Mouse (Mus musculus) urinary bladder, postnatal 25 days (tissue): ENCODE data around the gene Sox6.

ENCODE experiments used
- DNase-seq: peaks from one replicate; pipeline ENCODE4 v3.0.0; 2022; ENCODE audit warnings: low spot score

Gene Sox6

DNA sequence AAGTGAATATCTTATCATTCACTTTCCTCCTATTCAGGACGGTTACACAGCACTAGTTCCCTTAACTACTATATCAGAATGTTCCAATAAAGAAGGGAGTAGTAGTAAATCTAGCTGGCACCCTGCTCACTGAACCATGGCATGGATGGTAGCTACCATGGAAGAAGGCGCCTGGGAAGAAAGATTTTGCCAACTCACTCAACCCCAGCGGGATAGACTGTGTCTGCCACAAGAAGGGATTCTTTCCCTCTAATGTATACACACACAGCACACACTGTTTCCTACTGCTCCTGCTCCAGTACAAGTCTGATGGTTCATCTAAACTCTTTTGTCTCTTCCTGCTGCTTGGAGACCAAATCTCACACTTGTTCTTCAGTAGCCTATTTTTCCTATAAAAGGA lies 147.1 kb downstream of the Sox6 start:
- no peak for DNase-seq

DNA sequence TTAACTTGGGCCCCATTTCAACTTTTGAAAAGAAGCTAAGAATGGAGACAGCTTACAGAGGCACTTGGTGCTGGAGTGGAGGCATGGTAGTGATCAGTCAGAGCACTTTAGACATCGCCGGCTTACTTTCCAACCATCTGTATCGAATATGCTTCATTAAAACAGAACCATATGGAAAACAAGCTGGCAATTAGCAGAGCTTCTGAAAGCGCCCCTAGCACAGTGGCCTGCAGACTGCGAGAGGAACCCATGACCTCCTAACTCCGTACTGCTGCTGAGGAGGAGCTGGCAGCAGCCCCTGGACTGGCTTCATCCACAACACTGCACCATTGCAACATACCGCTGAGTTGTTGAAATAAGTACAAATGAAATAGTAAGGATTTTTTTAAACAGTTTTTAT lies 148.7 kb downstream of the Sox6 start:
- no peak for DNase-seq

DNA sequence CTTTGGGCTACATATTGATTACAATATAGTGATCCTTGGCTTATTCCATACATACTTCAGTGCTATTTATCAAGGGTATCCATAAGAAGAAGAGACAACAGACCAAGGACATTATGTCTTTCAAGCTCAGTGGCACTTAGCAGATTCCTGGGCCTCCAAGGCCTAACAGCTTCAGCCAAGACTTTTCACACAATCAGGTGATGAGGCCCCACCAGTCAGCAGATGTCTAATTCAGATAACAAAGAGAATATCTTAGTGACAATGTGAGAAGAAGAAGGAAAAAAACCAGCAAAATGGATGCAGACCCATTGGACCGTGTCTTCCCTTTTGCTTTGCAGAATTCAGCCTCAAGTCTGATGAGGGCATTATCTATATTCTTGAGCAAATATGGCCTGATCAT lies 150.0 kb downstream of the Sox6 start:
- DNase-seq = no peak

DNA sequence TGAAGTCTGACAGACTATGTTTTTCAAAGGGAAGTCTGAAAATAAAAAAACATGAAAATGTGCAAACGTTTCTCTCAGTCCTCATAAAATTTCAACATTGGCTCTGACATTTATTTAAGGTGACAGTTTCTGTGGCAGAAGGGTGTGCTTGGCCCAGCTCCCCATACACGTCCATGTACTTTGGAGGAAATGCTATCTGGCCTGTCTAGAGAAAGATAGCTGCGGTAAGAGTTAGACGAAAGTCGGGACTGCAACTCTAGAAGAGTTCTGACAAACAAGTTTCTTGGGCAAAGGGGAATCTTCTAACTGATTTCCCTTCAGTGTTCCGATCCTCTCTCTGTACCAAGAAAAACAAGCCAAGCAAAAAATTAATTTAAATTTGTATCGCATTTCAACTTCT lies 150.5 kb downstream of the Sox6 start:
- no peak for DNase-seq

DNA sequence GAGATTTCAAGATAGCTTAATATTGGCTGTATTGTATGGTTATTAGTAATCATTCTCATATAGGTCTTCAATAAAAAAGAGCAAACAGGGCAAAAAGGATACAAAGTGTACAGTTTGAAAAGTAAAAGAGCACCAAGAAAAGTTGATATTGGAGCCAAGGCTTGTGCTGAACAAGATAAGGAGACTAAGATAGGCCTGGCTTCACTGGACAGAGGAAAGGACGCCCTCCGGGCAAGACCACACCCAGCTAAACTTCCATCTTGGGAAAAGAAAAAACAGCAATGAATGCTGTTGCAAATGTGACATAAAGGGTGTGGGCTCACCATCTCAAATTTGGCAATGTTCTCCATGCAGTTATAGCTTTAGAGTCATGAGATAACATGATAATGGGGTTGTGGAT lies 165.7 kb downstream of the Sox6 start:
- no peak for DNase-seq

DNA sequence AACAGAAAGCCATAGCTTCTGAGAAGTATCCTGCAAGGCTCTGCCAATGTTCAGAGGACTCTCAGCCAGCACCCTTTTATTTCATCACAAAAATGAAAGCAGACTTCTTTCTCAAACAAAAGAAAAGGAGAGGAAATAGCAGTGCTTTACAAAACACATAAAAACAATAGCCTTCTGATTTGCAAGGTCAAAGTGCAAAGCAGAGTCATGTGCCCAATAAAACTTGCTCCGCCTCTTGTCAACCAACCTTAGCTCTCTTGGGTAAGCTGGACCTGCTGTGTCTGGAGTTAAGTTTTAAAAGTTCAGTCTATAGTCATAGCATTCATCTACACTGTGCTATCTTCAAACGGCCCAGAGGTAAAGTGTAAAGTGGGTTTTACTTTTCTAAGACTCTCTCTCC lies 170.1 kb downstream of the Sox6 start:
- no peak for DNase-seq

DNA sequence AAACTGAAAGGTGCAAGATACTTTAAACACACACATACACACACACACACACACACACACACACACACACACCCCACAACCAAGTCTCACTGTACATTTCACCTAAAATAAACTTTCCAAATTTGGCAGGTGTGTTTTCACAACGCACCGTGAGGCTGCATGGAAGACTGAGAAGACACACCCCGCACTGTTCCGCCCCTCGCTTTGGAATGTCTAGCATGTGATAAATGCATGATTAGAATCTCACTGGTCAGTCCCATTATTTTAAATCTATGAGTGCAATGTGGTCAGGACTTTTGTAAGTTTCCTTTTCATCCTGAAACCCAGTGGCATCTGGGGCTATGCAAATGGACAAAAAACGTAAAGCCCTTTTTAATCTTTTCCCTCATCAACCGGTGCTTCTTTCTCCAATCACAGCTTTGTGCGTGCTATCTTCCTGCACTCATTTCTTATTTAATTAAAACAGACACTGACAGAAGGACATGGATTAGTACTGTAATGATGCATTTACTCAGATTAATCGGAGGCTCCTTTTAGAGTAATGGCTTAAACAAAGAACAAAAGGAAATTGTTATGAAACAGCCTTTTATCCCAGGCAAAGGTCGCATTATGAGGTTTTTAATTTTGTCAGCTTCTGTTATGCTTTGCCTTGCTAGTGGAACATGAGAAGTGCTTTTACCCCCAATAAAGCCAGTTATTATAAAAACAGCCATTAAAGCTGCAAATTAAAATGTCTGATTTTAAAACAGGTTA lies 170.9 kb downstream of the Sox6 start:
- DNase-seq = no peak

DNA sequence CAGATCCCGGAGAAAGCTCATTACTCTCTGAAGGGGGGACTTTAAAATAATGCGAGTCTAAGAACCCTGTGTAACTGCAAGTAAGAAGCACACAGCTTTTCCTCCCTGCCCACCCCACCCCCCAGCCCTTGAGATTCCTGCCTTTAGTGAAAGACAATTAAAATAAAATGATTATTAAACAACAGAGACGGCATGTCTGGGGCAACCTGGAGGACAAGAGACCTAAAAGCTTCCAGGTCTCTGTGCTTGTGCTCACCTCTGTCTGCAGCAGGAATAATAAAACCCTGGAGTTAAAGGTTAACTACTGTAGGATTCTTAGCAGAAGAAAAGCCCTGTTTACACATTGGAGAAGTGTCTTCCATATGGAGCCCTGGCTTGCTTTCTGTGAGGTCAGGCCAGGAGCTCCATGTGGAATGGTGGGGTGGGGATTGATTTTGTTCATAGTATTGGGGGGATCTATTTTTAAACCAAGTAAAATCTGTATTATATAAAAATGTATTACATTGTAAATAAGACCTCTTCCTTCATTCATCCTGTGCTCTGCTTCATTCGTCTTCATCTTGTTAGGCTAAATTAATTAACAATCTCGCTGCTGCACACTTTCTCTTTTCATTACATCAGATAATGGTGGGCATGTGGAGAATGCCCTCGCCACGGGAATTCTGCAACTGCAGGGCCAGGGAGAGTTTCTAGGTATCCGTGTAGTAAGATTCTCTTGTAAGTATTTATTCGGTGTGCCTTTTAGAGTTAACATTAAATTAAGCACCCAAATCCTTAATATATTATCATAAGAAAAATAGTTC lies 171.7 kb downstream of the Sox6 start:
- no peak for DNase-seq

DNA sequence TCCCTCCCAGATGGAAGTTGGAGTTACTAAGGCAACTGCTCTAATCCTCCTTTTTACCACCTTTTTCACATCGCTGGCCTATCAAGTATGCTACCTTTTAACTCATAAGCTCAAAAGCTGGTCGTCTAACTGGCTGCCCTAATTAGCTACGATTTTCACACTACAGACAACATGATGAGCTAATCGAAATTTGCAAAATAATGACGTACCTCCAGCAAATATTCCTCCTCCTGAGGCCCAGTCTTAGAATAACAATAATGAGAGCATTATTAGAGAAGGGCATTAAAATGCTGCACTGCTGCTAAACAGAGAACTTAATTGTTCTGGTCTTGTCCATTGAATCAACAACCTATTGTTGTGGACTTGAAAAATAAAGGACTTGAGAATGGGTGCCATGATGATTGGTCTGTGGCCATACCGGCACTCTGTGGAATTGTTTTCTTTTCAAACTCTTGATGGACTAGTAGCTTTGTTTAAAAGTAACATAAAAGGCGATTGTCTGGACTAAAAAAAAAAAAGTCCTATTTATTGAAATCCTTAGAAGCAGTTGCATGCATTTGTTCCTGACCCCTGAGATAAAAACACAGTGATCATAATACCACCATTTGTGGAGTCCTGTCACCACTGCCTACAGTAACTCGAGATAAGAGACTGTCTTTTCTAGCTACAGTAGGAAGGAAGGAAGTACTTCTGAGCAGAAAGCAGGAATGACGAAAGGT lies 172.5 kb downstream of the Sox6 start:
- no peak for DNase-seq

DNA sequence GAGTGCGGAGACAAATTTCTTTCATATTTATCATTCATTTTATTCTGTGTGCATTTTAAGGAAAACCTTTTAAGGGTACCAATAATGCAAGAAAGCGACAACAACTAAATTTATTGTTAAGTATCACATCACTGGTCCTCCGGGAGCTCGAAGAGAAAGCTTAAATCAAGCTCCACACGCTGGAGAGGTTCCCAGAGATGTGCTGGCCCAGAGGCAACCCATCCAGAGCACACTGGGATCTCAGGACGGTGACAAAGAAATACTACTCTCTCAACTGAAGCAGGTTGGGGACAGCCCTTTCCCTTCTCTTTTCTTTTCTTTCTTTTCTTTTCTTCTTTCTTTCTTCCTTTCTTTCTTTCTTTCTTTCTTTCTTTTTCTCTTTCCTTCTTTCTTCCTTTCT lies 173.4 kb downstream of the Sox6 start:
- DNase-seq = no peak

DNA sequence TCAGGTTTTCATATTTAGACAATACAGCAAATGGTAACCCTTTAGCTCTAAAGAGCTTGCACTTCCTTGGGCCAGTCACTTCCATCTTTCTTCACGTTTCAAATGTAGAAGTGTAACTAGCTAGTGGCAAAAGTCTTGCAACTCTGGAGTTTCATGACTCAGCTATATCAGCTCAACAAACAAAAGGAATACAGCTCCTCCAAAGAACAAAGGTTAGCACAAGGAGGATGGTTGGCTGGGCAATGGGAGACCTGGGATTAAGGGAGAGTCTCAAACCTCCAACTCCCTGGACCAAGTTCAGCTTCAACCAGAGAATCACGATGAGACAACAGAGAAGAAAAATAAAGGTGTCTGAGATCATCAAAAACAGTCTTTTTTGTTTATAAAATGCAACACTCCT lies 174.2 kb downstream of the Sox6 start:
- DNase-seq = no peak

DNA sequence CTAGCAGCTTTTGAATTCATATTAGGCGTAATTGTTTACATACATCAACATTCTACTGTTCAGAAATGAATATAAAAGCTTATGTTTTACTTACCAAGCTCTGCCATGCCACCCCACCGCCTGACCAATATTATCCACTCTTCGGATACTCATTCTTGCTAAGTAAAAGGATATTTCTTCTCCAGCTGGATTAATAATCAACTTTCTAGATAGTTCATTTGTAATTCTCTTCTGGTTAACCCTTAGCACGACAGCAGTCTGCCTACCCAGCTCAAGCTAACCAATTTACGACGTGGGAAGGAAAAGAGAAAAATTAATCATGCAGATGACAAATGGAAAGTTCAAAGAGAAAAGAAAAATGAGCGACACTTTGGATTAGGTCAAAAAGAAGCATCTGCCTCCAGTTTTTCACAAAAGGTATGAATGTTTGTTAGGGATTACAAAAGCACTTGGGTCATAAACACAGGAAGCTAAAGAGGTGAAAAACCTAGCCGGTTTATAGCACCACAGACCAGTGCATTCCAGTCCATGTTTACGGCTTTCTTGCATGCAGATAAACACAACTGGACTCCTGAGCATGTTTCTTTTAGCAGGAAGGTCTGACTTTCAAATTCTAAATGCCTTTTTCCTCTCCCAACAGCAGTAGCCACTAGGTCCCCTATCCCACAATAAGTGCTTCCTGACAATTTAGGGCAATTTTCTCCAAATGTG lies 178.8 kb downstream of the Sox6 start:
- no peak for DNase-seq

DNA sequence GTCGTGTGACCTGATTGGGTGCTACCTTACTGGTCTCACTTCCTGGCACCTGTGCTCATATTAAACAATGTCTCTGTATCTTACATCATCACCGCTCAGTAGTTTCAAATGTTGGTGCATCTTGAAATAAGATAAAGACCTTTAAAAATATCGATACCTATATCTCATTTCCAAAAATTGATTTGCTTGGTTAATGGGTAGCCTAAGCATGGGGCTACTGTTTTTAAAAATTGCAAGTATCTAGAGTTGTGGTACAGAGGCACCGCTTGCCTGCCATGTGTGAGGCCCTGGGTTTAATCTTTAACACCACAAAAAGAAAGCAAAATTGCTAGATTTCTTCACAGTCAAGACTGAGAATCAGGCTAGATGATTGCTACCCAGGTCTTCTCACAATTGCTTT lies 187.5 kb downstream of the Sox6 start:
- no peak for DNase-seq

DNA sequence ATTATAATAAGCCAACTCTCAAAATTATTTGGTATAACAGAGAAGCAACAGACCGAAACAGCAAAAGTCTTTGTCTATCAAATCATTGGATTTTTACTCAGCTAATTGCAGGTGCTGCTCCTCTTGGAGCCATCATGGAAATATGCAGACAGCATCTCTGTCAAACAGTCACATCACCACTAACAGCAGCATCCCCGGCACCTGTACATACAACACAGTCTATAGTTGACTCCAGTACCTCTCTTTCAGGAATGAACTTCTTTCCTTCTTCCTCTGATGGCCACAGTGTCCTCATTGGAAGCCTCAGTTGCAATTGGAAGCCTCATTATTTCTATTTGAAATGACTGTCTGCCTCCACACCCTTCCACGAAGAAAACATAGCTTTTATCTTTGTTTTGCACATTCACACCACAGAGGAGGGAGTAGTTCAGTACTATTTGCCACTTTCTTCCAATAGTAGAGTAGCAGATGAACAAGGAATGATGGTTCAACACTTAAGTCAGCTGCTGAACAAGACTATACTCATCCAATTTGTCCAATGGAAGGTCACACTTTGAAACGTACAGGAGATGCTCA lies 192.7 kb downstream of the Sox6 start:
- DNase-seq = no peak

DNA sequence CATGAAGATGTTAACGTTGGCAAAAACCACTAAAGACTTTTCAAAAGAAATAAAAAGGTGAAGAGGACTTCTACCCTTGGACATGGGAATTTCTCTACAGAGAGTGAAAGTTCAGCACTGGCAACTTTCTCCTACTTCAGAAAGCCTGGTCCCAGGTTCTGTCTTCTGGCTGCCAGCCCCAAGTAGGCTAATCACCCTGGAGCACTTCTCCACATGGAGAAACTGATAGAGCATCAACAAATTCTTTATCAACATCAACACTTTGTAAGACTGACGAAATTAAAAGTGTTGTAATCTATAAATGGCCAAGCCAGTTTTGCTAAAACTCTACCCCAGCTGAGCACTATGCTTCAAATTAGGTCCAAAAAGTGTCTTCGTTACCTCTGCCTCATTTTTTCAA lies 193.7 kb downstream of the Sox6 start:
- DNase-seq = no peak

DNA sequence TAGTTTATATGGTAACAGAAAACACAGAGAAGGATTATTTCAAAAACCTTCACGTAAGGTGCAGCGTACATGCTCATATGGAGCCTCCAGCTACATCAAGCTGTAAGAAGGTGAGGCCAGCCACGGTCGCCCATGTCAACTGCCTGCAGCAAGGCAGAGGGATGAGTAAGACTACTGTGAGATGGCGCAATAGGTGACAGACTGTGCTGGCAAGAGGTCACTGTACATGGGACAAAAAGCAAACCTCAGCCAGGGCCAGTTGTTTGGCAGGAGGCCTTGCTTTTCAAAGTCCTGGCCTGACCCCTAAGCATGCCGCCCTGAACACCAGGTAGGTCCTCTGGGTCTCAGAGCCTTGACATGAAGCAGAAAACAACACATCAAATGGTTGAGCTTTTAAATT lies 194.2 kb downstream of the Sox6 start:
- DNase-seq = no peak

DNA sequence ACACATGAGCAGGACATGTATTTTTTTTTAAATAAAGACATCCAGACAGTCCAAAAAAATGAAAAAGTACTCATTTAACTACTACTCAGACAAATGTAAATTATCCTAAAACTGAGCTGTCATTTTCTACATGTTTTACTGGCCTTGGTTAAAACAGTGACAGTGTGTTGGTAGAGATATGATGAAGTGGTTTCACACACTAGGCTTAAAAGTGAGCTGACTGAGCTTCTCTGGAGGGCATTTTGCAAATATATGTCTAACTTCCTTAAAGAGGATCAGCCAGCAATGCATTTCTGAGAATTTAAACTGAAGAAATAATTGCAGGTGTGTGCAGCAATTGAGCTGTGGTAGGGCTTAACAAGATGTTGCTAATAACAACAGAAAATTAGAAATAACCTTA lies 196.3 kb downstream of the Sox6 start:
- DNase-seq = no peak

DNA sequence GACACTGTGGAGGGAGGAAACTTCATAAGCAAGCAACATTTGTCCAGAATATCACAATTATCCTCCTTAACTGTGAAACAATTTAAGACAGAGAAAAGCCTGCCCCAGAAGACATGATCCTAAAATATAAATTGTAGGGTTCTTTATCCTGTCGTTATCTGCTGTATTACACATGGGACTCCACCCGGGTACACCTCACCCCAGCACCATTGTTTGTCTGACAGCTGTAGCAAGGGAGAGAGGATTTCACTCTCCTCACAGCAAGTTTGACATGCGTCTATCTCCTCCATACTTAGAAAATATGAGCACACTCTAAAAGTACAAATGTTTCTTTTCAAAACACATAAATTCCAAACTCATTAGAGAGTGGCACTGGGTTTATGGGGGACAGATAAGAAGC lies 198.0 kb downstream of the Sox6 start:
- DNase-seq = no peak

DNA sequence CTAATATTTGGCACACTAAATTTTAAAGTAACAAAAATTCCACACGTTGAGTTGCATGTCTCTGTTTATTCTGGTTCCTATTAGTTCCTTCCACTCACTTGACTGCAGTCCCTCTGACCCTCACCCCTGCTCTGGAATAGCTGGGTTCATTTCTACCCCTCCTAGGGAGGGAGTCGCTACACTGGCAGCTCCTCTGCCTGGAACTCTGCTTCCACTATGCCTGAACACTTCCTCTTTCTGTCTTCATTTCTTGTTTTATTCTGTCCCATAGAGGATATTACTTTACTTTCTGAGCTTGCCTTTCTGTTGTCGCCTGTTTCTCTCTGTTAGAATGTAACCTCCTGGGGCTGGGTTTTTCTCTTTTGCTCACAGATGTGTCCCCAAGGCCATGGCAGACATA lies 203.6 kb downstream of the Sox6 start:
- no peak for DNase-seq

DNA sequence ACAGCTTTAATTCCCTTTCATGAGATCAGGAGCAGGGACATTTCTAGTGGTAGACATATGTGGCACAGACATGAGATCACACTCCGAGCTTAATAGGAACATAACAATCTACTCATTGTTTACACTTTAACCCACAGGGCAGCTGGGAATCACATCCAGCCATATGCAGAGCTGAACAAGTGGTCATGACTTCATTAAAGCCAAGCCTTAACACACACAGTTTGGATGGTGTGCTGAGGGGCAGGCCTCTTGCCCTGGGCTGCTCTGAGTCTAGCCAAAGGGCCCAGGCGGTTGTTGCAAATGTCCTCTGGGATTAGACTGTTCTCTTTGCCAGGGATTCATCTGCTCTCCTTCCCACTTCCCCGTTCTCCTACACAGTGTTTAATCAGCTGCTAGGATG lies 204.9 kb downstream of the Sox6 start:
- no peak for DNase-seq

DNA sequence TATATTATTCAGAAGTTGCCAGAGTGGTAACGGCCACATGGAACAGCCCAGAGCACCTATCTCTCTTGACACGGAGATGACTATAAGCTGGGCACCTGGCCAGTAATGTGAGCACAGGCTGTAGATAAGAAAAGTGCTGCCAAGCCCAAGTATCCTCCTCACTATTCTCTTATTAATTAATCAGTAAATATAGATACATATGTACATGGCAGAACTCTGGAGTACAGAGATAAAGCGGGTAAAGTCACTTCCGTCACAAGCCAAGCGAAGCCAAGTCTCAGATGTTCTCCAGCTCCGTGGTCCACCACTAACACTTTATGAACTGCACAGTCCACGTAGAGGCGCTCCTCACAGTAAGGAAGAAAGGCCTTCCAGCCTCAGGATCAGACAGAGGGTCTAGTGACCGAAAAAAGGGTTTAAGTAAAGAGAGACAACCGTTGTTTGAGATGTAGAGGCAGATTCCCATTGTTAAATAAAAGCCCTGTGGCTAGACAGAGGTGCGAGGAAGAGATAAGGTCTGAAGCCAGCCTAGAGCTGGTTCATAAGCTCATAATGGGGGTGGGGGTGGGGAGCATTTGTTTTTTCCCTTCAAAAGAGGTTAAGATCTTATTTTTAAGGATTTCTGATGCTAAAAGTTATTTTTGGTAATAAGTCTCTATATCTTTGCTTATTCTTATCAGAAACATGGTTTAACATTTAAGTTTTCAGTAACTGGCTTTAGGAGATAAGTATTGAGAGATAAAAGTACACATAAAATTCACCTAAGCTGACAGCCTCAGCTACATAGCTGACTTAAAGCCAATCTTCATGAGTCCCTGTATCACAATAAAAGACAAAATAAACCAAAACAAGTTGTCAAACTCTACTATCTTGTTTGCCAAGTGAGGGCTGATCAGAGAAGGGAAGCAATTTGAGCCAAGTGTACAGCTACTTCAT lies 207.4 kb downstream of the Sox6 start:
- DNase-seq = no peak
